Mouse (Mus musculus) liver, adult 2 months (tissue): ENCODE data around the gene Plcl1. TPM values are rescaled to one million over a fixed set of nuclear protein-coding genes. Genes with fewer than 3 reads are reported as not detected.

ENCODE experiments used
- DNase-seq: peaks from one replicate; pipeline ENCODE4 v3.0.0-alpha.2; 2011; ENCODE audit warnings: low read depth, low spot score; ENCODE audit errors: extremely low read depth
- H3K27ac ChIP-seq: fragments of 200-500 bp; replicated peaks from 2 replicates; pipeline ENCODE4 v1.5.1; 2012; ENCODE audit warnings: low read depth, mild to moderate bottlenecking, control low read depth, inconsistent platforms, low read length; ENCODE audit not compliant: insufficient read depth
- H3K27me3 ChIP-seq: fragments of 200-500 bp; 2 replicates; pipeline ENCODE4 v1.6.1; 2012; ENCODE audit warnings: mild to moderate bottlenecking, moderate library complexity, low read length, inconsistent platforms; ENCODE audit not compliant: control insufficient read depth, insufficient read depth
- H3K36me3 ChIP-seq: fragments of 200-500 bp; 2 replicates; pipeline ENCODE4 v1.6.1; 2012; ENCODE audit warnings: low read length, inconsistent platforms; ENCODE audit not compliant: control insufficient read depth, insufficient read depth
- H3K4me1 ChIP-seq: fragments of 200-500 bp; 2 replicates; pipeline ENCODE4 v1.6.1; 2011; ENCODE audit warnings: low read length; ENCODE audit not compliant: control insufficient read depth, insufficient read depth
- H3K4me3 ChIP-seq: fragments of 200-500 bp; 2 replicates; pipeline ENCODE4 v1.5.1; 2011; ENCODE audit warnings: low read depth, mild to moderate bottlenecking, control low read depth, low read length, moderate library complexity; ENCODE audit not compliant: insufficient read depth
- H3K79me2 ChIP-seq: fragments of 200-500 bp; 2 replicates; pipeline ENCODE4 v1.6.1; 2012; ENCODE audit warnings: inconsistent platforms, mild to moderate bottlenecking, low read length, moderate library complexity; ENCODE audit not compliant: control insufficient read depth, insufficient read depth
- H3K9ac ChIP-seq: fragments of 200-500 bp; 2 replicates; pipeline ENCODE4 v1.6.1; 2012; ENCODE audit warnings: low read depth, mild to moderate bottlenecking, control low read depth, inconsistent platforms, low read length
- CTCF ChIP-seq: fragments of 200-500 bp; IDR thresholded peaks from 2 replicates; pipeline ENCODE4 v1.5.1; 2011; ENCODE audit warnings: low read depth, low read length, control low read depth
- POLR2A ChIP-seq: fragments of 200-500 bp; IDR thresholded peaks from 2 replicates; pipeline ENCODE4 v1.6.1; 2011; ENCODE audit warnings: low read length, control low read depth; ENCODE audit not compliant: insufficient read depth; ENCODE audit errors: extremely low read depth
- WGBS: fragments of 180-500 bp; shearing (Covaris S2); methylation state at CpG from one replicate; pipeline ENCODE4 v1.1.7; 2018; 5-methylcytosine and 5-hydroxymethylcytosine counted together
- polyA plus RNA-seq: library from polyadenylated mRNA; depleted of rRNA; stranded (reverse); fragments of >200 nt; gene quantifications from 2 replicates; pipeline ENCODE4 v1.2.3, GENCODE M21; 2012
- total RNA-seq: library from RNA; depleted of rRNA; stranded (reverse); fragments of >200 nt; gene quantifications from 2 replicates; pipeline ENCODE4 v1.2.3, GENCODE M21; 2014

Gene Plcl1
- total and polyA plus RNA-seq, 2 experiments: 0.09 to 0.65 TPM

- Histone ChIP-seq H3K27me3 (no peaks in the 10 kb centered on the region), H3K4me1 (no peaks in the 10 kb centered on the region), H3K79me2 (no peaks in the 10 kb centered on the region), H3K9ac (no peak overlapping the region), H3K4me3 (no peak overlapping the region), H3K36me3 (no peaks in the 10 kb centered on the region), H3K27ac (no peak overlapping the region)
- TF ChIP-seq CTCF (no peak), POLR2A (no peak)
- WGBS: 95% methylated on average over 3 of the region's 3 CpGs
- DNase-seq: no peak
Observed at GRCm38 (mm10) chr1:55682676-55683075, 277.0 kb downstream of the Plcl1 start.

- H3K27ac ChIP-seq: no peak overlapping the region
- no peaks in the 10 kb centered on the region for H3K4me1 ChIP-seq
- no peaks in the 10 kb centered on the region for H3K27me3 ChIP-seq
- 94% methylated on average over 5 of the region's 5 CpGs for WGBS
- no peak overlapping the region for H3K4me3 ChIP-seq
- no peak overlapping the region for H3K9ac ChIP-seq
- DNase-seq: no peak
- no peaks in the 10 kb centered on the region for H3K79me2 ChIP-seq
- H3K36me3 ChIP-seq: no peaks in the 10 kb centered on the region
- TF ChIP-seq POLR2A (no peak), CTCF (no peak)
Observed at GRCm38 (mm10) chr1:55686261-55686660, 280.5 kb downstream of the Plcl1 start.

DNA sequence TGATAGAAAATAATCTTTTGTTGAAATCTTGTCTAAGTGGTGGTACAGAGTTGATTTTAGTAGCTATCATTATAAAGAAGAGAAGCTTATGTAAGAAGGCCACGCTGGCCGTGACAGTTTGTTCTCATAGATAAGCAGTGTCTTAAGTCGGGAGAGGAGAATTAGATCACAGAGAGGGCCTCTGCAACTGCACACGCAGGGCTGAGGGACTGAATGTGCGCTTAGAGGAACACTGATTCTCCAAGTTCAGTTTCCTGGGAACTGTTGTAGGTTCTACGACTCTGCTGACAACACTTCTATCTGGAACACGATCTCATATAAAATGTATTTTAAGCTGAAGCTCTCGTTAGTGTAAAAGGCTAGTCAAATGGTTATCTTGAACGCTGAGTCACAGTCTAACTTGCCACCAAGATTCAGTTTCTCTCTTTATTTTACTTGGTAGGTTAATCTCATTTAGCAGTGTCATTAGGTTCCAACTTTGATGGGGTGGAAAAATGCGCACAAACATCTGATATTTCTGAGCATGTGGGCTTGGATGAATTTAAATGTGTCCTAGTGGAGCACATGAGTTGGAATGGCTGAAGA, 288.0 kb downstream of the Plcl1 start:
- DNase-seq: no peak
- no peak overlapping the region for H3K9ac ChIP-seq
- no peaks in the 10 kb centered on the region for H3K27me3 ChIP-seq
- no peaks in the 10 kb centered on the region for H3K79me2 ChIP-seq
- H3K36me3 ChIP-seq: no peaks in the 10 kb centered on the region
- 82% methylated on average over 10 of the region's 10 CpGs for WGBS
- TF ChIP-seq CTCF (no peak), POLR2A (no peak)
- H3K4me3 ChIP-seq: no peak overlapping the region
- H3K4me1 ChIP-seq: no peaks in the 10 kb centered on the region
- H3K27ac ChIP-seq: no peak overlapping the region

DNA sequence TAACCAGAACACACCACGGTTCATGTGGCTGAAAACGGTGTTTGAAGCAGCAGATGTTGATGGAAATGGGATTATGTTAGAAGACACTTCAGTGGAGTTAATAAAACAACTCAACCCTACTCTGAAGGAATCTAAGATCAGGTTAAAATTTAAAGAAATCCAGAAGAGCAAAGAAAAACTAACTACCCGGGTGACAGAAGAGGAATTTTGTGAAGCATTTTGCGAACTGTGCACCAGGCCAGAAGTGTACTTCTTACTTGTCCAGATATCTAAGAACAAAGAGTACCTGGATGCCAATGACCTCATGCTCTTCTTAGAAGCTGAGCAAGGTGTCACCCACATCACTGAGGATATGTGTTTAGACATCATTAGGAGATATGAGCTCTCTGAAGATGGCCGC, 290.5 kb downstream of the Plcl1 start:
- H3K4me1 ChIP-seq: peaks cover 2% of the 10 kb centered on the region; the same call in 1 of the 2 replicates
- no peak overlapping the region for H3K9ac ChIP-seq
- H3K36me3 ChIP-seq: no peaks in the 10 kb centered on the region
- no peaks in the 10 kb centered on the region for H3K79me2 ChIP-seq
- no peaks in the 10 kb centered on the region for H3K27me3 ChIP-seq
- WGBS: 94% methylated on average over 5 of the region's 5 CpGs
- DNase-seq: no peak
- H3K4me3 ChIP-seq: no peak overlapping the region
- no peak overlapping the region for H3K27ac ChIP-seq
- TF ChIP-seq CTCF: no peak

DNA sequence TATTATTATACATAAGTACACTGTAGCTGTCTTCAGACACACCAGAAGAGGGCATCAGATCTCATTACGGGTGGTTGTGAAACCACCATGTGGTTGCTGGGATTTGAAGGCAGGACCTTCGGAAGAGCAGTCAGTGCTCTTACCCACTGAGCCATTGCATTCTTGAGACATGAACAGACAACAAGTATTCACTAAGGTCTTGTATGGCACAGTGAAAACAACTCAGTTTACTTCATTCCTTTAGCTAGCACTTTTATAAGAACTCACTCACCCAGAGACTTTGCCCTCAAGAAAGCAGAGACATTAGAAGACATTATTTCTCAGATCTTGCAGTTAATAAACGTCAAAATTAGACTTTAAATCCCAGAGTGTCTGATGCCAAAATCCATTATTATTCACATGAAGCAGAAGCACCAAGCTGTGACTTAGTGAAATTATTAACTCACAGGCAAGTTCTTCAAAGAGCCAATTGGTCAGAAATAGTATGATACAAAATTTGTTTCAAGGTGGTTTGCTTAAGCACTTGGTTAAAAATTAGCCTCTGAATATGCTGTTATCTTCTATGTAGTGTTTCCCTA, 293.8 kb downstream of the Plcl1 start:
- no peak for TF ChIP-seq POLR2A
- no peak for TF ChIP-seq CTCF
- H3K79me2 ChIP-seq: no peaks in the 10 kb centered on the region
- H3K4me1 ChIP-seq: peaks cover 2% of the 10 kb centered on the region; the same call in 1 of the 2 replicates
- H3K9ac ChIP-seq: no peak overlapping the region
- no peak overlapping the region for H3K4me3 ChIP-seq
- no peaks in the 10 kb centered on the region for H3K27me3 ChIP-seq
- H3K36me3 ChIP-seq: no peaks in the 10 kb centered on the region
- peak; percentile 69 for DNase-seq
- 64% methylated on average over 3 of the region's 3 CpGs for WGBS
- no peak overlapping the region for H3K27ac ChIP-seq

- Histone ChIP-seq H3K79me2 (no peaks in the 10 kb centered on the region), H3K36me3 (no peaks in the 10 kb centered on the region), H3K4me3 (no peak overlapping the region), H3K27ac (no peak overlapping the region), H3K4me1 (peaks cover 2% of the 10 kb centered on the region; the same call in 1 of the 2 replicates), H3K9ac (no peak overlapping the region), H3K27me3 (no peaks in the 10 kb centered on the region)
- DNase-seq: no peak
- no peak for TF ChIP-seq POLR2A
- TF ChIP-seq CTCF: no peak
- whole genome bisulfite sequencing: 95% methylated on average over 1 of the region's 1 CpGs
Observed at GRCm38 (mm10) chr1:55700016-55700415, 294.3 kb downstream of the Plcl1 start.
